Mouse (Mus musculus) midbrain, embryonic 13.5 days (tissue): ENCODE measurements around the gene Kif13a. TPM values are rescaled to one million over a fixed set of nuclear protein-coding genes. Genes with fewer than 3 reads are reported as not detected.
A peak's percentile ranks its signal among the peaks of the same experiment; 100 is the strongest.

Experiments
- ATAC-seq: fragments of 200-750 bp; cut with Nextera tagmentation; 2 replicates; pipeline ENCODE4 v1.8.0; 2017; ENCODE audit warnings: mild to moderate bottlenecking, moderate TSS enrichment, moderate library complexity
- H3K27ac ChIP-seq: fragments of 300-500 bp; sonication (generic); 2 replicates; pipeline ENCODE4 v1.5.1; 2015; ENCODE audit warnings: inconsistent platforms, mild to moderate bottlenecking, moderate library complexity
- H3K27me3 ChIP-seq: fragments of 300-500 bp; sonication (generic); 2 replicates; pipeline ENCODE4 v1.6.1; 2015; ENCODE audit warnings: mild to moderate bottlenecking, inconsistent platforms
- H3K36me3 ChIP-seq: fragments of 300-500 bp; sonication (generic); 2 replicates; pipeline ENCODE4 v1.6.1; 2015; ENCODE audit warnings: mild to moderate bottlenecking, inconsistent platforms
- H3K4me1 ChIP-seq: fragments of 300-500 bp; sonication (generic); replicated peaks from 2 replicates; pipeline ENCODE4 v1.6.1; 2015; ENCODE audit warnings: inconsistent platforms
- H3K4me2 ChIP-seq: fragments of 300-500 bp; sonication (generic); replicated peaks from 2 replicates; pipeline ENCODE4 v1.6.1; 2015; ENCODE audit warnings: moderate library complexity, mild to moderate bottlenecking, inconsistent platforms
- H3K4me3 ChIP-seq: fragments of 300-500 bp; sonication (generic); replicated peaks from 2 replicates; pipeline ENCODE4 v1.5.1; 2015; ENCODE audit warnings: mild to moderate bottlenecking, inconsistent platforms
- H3K9ac ChIP-seq: fragments of 300-500 bp; sonication (generic); replicated peaks from 2 replicates; pipeline ENCODE4 v1.6.1; 2015; ENCODE audit warnings: mild to moderate bottlenecking, inconsistent platforms
- H3K9me3 ChIP-seq: fragments of 300-500 bp; sonication (generic); 2 replicates; pipeline ENCODE4 v1.6.1; 2016; ENCODE audit warnings: mild to moderate bottlenecking, inconsistent platforms
- WGBS: fragments of 180-500 bp; shearing (Covaris S2); methylation state at CpG from one replicate; pipeline ENCODE4 v1.1.7; 2015; 5-methylcytosine and 5-hydroxymethylcytosine counted together
- polyA plus RNA-seq: library from polyadenylated mRNA; unstranded; fragments of >200 nt; fragmentation: Nextera tagmentation; extraction: Ambion mirVana; gene quantifications from 2 replicates; pipeline ENCODE4 v1.2.1, GENCODE M21; 2015

Kif13a gene
- polyA plus RNA-seq, 1 experiment from 2014 or later, result 9.6 TPM

DNA sequence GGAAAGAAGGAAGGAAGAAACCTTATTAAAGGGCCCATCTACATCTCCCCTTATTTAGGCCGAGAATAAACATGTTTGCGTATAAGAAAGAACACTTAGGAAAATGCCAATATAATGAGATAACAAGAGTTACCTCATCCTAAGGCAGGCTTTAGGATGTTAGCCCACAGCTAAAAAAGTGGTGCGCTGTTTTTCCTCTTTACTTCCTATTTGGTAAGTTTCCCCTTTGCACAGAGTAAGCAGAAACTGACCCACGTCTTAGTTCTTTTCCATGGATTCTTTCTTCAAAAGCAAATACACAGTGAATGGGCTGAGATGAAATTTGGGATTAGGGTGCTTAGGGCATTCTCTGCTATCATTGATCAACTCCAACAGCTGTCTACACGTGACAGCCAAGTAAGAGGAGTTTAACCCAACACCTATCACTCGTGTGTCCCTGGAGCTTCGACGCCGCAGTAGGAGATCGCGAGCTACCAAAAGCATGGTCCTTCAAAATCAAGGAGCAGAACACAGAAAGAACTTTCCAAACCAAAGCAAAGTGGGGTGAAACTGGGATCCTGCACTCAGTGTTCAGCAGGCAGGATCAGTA, 194.4 kb downstream of the Kif13a start:
- ATAC-seq, result no peak
- Histone ChIP-seq H3K27ac (no peak overlapping the region), H3K36me3 (no peaks in the 10 kb centered on the region), H3K4me2 (peak overlapping the region; percentile 64), H3K9ac (peak overlapping the region; percentile 53; the same call in 1 of the 2 replicates), H3K4me1 (peaks cover 14% of the 10 kb centered on the region), H3K9me3 (no peaks in the 10 kb centered on the region), H3K4me3 (peak overlapping the region; percentile 35), H3K27me3 (peaks cover 6% of the 10 kb centered on the region; the same call in 1 of the 2 replicates)
- 48% methylated on average over 11 of the region's 11 CpGs for WGBS

GRCm38 (mm10) chr13:46729998-46730397, 199.7 kb downstream of the Kif13a start:
- no peak for ATAC-seq
- H3K9ac ChIP-seq, result no peak overlapping the region
- no peak overlapping the region for H3K27ac ChIP-seq
- no peaks in the 10 kb centered on the region for H3K9me3 ChIP-seq
- no peak overlapping the region for H3K4me2 ChIP-seq
- no peak overlapping the region for H3K4me3 ChIP-seq
- no peaks in the 10 kb centered on the region for H3K27me3 ChIP-seq
- H3K4me1 ChIP-seq, result peaks cover 20% of the 10 kb centered on the region
- WGBS, result 77% methylated on average over 2 of the region's 2 CpGs
- no peaks in the 10 kb centered on the region for H3K36me3 ChIP-seq

- H3K9ac ChIP-seq, result peak overlapping the region; percentile 59
- no peaks in the 10 kb centered on the region for H3K36me3 ChIP-seq
- peak; percentile 13; the same call in 1 of the 2 replicates for ATAC-seq
- H3K27ac ChIP-seq, result peak overlapping the region; percentile 96
- H3K9me3 ChIP-seq, result no peaks in the 10 kb centered on the region
- peaks cover 29% of the 10 kb centered on the region for H3K4me1 ChIP-seq
- peak overlapping the region; percentile 59 for H3K4me2 ChIP-seq
- H3K4me3 ChIP-seq, result peak overlapping the region; percentile 99
- no peaks in the 10 kb centered on the region for H3K27me3 ChIP-seq
- WGBS, result 35% methylated on average over 5 of the region's 5 CpGs
Measured at GRCm38 (mm10) chr13:46728411-46728810, 201.3 kb downstream of the Kif13a start.

DNA sequence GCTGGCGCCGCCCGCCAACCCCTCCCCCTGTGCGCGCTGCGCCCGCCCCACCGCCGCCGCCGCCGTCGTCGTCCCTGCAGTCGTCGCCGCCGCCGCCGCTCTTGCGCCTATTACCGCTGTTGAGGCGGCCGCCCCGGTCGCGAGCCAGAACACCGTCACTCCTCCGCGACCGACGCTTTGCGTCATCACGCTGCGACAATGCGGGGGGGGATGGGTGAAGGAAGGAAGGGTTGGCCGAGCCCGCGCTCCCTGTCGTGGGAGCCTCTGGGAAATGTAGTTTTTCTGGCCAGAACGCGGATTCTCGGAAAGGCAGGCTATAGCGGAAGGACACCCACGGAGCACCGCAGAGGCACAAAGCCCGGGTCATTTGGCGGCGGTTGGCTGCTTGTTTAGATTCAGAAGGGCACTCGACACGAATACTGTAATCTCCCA, 201.8 kb downstream of the Kif13a start, which contains the start of gene Nup153:
TSS of gene Nup153 (minus strand) at position 104 of the 432 bp plus-strand sequence.
- peak within 1 kb of the TSS; percentile 99 for H3K4me3 ChIP-seq
- peaks cover 29% of the 10 kb centered on the region for H3K4me1 ChIP-seq
- H3K27ac ChIP-seq, result peak within 1 kb of the TSS; percentile 96
- WGBS, result under 1% methylated on average over 50 of the region's 51 CpGs
- H3K36me3 ChIP-seq, result no peaks in the 10 kb centered on the region
- peak; percentile 96 for ATAC-seq
- H3K27me3 ChIP-seq, result no peaks in the 10 kb centered on the region
- H3K9me3 ChIP-seq, result no peaks in the 10 kb centered on the region
- peak within 1 kb of the TSS; percentile 96 for H3K9ac ChIP-seq
- H3K4me2 ChIP-seq, result peak within 1 kb of the TSS; percentile 78

DNA sequence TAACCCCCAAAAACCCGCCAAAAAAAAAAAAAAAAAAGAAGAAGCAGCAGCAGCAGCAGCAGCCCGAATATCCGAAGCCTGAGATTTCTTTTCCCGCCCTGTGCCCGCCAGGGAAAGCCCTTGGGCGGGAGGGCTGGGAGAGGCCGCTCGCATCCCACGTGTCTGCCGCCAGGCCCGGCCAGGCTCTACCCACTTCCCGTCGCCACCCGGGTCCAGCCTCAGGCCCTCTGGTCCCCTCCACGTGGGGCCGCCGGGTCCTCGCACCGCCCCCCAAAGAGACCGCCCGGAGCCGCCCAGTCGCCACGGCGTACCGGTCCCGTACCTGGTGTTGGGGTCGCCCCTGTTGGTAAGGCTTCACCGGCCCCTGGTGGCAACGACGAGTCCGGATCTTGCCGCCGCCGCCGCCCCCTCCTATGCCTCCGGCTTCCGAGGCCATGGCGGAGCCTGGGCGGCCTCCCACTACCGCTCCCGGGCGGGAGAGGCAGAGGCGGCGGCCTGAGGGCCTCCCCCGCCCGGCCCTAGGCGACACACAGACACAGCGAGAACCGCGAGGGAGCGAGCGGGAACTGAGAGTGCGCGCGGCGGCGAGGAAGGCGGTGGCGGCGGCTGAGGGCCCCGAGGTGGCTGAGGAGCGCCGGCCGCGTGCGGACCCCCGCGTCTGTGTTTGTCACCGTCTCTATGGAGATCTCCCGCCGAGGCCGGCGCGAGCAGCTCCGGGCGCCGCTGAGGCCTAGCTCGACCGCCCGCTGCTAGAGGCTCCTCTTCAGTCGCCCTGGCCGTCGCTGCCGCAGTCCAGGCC, 202.4 kb downstream of the Kif13a start:
- peak overlapping the region; percentile 96 for H3K9ac ChIP-seq
- H3K9me3 ChIP-seq, result no peaks in the 10 kb centered on the region
- ATAC-seq, result peak; percentile 92
- H3K36me3 ChIP-seq, result no peaks in the 10 kb centered on the region
- H3K27ac ChIP-seq, result peak overlapping the region; percentile 96
- peak overlapping the region; percentile 78 for H3K4me2 ChIP-seq
- peak overlapping the region; percentile 99 for H3K4me3 ChIP-seq
- H3K4me1 ChIP-seq, result peaks cover 29% of the 10 kb centered on the region
- under 1% methylated on average over 83 of the region's 85 CpGs for WGBS
- H3K27me3 ChIP-seq, result no peaks in the 10 kb centered on the region

DNA sequence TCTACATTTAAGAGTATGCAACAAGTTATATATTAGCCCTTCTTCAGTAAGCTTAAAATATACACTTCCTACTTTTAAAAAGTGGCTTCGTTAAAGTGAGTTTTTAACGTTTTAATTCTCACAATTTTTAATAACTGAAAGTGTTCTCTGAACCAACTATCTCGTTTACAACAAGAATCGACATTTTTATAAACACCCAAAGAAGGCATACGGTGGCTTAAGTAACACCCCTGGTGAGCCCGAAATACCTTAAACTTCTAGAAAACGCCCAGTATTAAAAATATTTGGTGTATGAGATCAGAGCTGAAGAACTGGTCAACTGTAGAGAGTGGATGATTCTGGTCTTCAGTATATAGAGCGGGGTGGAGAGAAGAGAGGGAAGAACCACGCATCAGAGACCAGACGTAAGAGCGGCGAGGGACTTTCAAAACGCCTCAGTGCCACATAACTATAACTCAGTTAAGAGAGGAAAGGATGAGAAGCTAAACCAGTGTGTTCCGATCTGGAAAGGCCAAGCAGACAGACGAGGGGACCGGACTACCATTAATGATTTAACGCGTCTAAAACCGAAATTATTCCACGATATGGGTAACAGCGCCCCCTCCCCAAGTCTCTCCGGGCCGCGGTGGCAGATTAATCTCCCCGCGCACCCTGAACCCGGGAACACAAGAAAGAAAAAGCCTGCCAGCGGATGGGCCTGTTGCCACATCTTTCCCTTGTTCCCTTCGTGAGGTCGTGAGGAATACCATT, 203.2 kb downstream of the Kif13a start:
- 1% methylated on average over 30 of the region's 30 CpGs for WGBS
- H3K36me3 ChIP-seq, result no peaks in the 10 kb centered on the region

GRCm38 (mm10) chr13:46725227-46725626, 204.4 kb downstream of the Kif13a start:
- Histone ChIP-seq H3K4me1 (peaks cover 29% of the 10 kb centered on the region), H3K27me3 (no peaks in the 10 kb centered on the region), H3K27ac (no peak overlapping the region), H3K4me2 (peak overlapping the region; percentile 39), H3K4me3 (peak overlapping the region; percentile 8), H3K36me3 (no peaks in the 10 kb centered on the region), H3K9me3 (no peaks in the 10 kb centered on the region), H3K9ac (no peak overlapping the region)
- ATAC-seq, result no peak
- WGBS, result 25% methylated on average over 2 of the region's 2 CpGs

More for the DNA sequence above, 203.2 kb downstream of the Kif13a start:
- Histone ChIP-seq H3K27ac (peak overlapping the region; percentile 96), H3K4me3 (peak overlapping the region; percentile 99), H3K9me3 (no peaks in the 10 kb centered on the region), H3K4me1 (peaks cover 29% of the 10 kb centered on the region), H3K27me3 (no peaks in the 10 kb centered on the region), H3K9ac (peak overlapping the region; percentile 96), H3K4me2 (peak overlapping the region; percentile 78)
- ATAC-seq, result no peak

- Histone ChIP-seq H3K4me1 (peaks cover 31% of the 10 kb centered on the region), H3K9me3 (no peaks in the 10 kb centered on the region), H3K27me3 (no peaks in the 10 kb centered on the region), H3K27ac (no peak overlapping the region), H3K4me2 (peak overlapping the region; percentile 39; the same call in 1 of the 2 replicates), H3K36me3 (no peaks in the 10 kb centered on the region), H3K9ac (no peak overlapping the region), H3K4me3 (no peak overlapping the region)
- ATAC-seq, result no peak
Measured at GRCm38 (mm10) chr13:46724371-46724770, 205.3 kb downstream of the Kif13a start.

- H3K36me3 ChIP-seq, result peaks cover 5% of the 10 kb centered on the region
- no peak for ATAC-seq
Measured at GRCm38 (mm10) chr13:46721009-46721408, 208.7 kb downstream of the Kif13a start.

GRCm38 (mm10) chr13:46718893-46719400, 210.7 kb downstream of the Kif13a start:
- Histone ChIP-seq H3K4me3 (no peak overlapping the region), H3K4me1 (peaks cover 3% of the 10 kb centered on the region), H3K4me2 (no peak overlapping the region), H3K27me3 (no peaks in the 10 kb centered on the region), H3K9ac (no peak overlapping the region), H3K36me3 (peaks cover 14% of the 10 kb centered on the region), H3K9me3 (no peaks in the 10 kb centered on the region), H3K27ac (no peak overlapping the region)
- 69% methylated on average over 5 of the region's 5 CpGs for WGBS
- ATAC-seq, result no peak

More at GRCm38 (mm10) chr13:46721009-46721408, 208.7 kb downstream of the Kif13a start:
- no peak overlapping the region for H3K9ac ChIP-seq
- no peaks in the 10 kb centered on the region for H3K27me3 ChIP-seq
- H3K4me1 ChIP-seq, result peaks cover 21% of the 10 kb centered on the region
- H3K4me2 ChIP-seq, result no peak overlapping the region
- no peaks in the 10 kb centered on the region for H3K9me3 ChIP-seq
- H3K4me3 ChIP-seq, result no peak overlapping the region
- no peak overlapping the region for H3K27ac ChIP-seq

DNA sequence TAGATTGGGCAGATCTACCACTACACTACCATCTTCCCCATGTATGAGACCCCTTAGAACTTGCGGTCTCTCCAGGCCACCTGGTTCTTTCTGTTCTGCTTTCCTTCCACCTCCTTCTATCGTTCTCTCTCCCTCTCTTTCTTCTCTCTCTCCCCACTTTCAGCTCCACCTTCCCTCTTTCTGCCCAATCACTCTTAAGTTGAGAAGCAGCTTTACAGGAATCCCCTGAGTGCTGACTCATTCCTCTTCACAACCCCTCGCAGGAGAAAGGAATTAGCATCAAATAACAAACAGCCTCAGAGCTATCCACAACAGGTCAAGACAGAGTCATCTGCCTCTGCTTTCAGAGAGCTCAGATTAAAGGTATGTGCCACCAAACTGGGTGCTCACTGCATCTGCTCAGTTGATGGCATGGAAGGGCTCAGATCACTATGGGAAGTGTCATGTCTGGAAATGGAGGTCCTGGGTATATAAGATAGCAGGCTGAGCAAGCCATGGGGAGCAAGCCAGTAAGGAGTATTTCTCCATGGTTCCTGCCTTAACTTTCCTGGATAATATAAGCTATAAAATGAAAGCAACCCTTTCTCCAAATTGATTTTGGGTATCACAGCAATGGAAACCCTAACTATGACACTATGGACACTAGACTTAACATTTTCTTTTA, 213.6 kb downstream of the Kif13a start:
- no peaks in the 10 kb centered on the region for H3K27me3 ChIP-seq
- peaks cover 33% of the 10 kb centered on the region for H3K36me3 ChIP-seq
- H3K4me2 ChIP-seq, result no peak overlapping the region
- H3K9me3 ChIP-seq, result no peaks in the 10 kb centered on the region
- no peak overlapping the region for H3K4me3 ChIP-seq
- H3K9ac ChIP-seq, result no peak overlapping the region
- H3K4me1 ChIP-seq, result peaks cover 5% of the 10 kb centered on the region
- 72% methylated on average over 3 of the region's 3 CpGs for WGBS
- ATAC-seq, result no peak
- H3K27ac ChIP-seq, result no peak overlapping the region
